Mouse (Mus musculus) right cerebral cortex, postnatal 10 days (tissue): ENCODE results near the gene Evx2.

Source experiments
- DNase-seq, 2 experiments: peaks; one replicate each; pipeline ENCODE4 v3.0.0; 2021; ENCODE audit warnings: low spot score in 2 of 2

Evx2 gene

GRCm38 (mm10) chr2:74667191-74667841 lies 8.0 kb upstream of the Evx2 start:
- no peak for DNase-seq

DNA sequence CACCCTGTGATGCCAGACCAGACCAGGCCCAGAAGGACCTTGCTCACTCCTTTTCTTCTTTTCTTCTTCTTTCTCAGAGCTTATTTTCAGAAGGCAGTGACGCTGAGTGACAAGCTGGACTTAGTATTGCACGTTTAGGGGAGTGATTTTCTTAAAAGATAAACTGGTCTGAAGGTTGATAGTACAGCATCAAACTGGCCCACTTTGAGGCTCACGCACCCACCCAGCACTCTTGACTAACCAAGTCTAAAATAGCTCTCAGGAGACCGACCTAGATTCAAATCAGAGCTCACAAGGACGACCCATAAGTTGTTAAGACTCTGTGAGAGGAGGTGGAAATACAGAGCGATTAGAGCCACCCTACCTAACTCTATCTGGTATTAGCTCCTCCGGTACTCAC lies 7.1 kb upstream of the Evx2 start:
- DNase-seq = no peak

DNA sequence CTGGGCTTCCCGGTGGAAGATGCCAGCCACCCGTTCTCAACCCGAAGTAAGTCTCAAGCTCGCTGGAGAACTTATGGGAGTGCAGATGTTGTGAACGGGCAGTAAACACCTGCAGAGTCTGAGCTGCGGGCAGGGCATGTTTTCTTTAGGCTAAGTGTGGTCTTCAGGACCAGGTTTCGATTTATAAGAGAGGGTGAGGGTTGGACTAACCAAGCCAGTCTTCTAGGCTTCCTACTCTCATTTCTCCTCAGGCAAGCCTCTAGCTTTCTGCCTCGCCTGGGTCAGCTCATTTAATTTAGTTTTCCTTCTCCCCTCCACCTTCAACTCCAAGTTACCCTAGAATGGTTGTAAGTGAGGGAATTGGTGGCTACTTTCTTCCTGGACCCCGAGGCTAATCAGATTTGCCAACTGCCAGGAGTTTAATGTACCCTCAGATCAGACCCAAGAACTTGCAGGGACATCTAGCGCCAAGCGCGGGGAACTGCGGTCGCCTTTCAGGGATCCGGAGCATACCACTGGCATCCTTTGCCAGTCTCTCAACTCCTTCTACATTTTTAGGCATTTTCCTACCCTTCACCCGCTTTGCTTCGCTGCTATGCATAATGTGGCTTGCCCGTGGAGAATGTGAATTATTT lies 4.1 kb upstream of the Evx2 start:
- peak; percentile 68 to 79 for DNase-seq

DNA sequence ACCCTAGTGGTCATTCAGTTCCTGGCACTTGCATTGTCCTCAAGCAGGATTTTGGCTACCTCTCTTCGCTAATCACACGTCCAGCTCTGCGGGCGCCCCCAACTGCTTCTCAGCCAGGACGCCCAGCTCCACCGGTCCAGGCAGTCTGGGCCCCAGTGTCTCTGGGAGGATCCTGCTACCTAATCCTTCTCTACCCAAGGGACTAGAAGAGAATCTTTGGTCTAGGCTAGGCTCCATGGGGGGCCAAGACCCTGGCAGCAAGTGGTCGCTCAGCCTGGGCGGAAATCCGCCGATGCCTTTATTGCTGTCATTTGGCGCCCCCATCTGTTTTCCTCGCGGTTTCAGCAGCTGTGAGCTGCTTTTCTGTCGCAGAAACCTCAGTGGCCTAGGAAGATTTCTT lies 2.3 kb upstream of the Evx2 start:
- DNase-seq = peak; percentile 65 to 75

- no peak for DNase-seq
Measured at GRCm38 (mm10) chr2:74660421-74661375, 1.3 kb upstream of the Evx2 start.

GRCm38 (mm10) chr2:74658667-74659371 lies 538 bp downstream of the Evx2 start:
- no peak for DNase-seq

- no peak for DNase-seq
Measured at GRCm38 (mm10) chr2:74658024-74658666, 1.2 kb downstream of the Evx2 start.

DNA sequence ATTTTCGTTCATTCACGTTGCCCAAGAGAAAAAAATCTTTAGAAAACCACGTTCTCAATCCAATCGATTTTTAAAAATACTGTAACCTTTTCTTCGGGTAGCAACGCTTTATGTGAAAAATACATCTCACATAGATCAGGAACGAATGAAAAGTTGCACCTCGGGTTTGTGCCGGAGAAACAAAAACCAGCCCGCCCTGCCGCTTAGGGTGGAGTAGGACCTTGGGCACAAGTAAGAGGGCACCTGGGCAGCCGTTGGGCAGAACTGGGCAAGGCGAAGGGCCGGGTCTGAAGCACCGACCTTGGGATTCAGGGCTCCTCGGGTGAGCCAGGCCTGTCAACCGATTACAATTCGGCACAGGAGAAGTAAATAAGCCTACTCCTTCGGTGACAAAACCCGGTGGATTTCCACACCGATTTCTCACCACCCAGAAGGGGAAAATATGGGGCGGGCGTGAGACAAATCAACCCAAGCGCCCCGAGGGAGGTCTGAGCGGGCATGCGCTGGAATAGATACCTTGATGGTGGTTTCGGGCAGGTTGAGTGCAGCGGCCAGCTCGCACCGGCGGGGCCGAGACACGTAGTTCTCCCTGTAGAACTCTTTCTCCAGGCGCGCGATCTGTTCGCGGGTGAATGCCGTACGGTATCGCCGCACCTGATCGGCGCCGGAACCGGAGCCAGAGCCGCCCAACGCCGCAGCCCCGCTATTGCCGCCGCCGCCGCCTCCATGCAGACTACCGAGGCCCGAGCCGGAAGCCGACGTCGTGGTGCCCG lies 1.9 kb downstream of the Evx2 start:
- no peak for DNase-seq

DNA sequence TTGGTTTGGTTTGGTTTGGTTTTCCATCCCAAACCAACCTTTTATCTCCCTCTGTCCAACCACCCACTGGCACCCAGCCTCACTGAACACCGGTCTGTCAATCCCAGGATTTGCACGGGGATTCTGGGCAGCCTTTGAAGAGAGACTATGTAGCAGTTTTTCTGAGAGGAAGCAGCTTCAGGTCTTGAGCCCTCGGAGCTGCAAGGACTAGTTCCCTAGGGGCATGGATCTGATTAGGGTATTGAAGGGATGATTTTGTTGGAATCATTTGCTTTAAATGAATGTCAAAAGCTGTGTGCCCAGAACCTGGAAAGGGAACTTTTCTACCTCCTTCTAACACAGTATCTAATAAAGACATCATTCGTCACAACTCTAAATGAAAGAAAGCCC lies 2.7 kb downstream of the Evx2 start:
- DNase-seq = no peak

DNA sequence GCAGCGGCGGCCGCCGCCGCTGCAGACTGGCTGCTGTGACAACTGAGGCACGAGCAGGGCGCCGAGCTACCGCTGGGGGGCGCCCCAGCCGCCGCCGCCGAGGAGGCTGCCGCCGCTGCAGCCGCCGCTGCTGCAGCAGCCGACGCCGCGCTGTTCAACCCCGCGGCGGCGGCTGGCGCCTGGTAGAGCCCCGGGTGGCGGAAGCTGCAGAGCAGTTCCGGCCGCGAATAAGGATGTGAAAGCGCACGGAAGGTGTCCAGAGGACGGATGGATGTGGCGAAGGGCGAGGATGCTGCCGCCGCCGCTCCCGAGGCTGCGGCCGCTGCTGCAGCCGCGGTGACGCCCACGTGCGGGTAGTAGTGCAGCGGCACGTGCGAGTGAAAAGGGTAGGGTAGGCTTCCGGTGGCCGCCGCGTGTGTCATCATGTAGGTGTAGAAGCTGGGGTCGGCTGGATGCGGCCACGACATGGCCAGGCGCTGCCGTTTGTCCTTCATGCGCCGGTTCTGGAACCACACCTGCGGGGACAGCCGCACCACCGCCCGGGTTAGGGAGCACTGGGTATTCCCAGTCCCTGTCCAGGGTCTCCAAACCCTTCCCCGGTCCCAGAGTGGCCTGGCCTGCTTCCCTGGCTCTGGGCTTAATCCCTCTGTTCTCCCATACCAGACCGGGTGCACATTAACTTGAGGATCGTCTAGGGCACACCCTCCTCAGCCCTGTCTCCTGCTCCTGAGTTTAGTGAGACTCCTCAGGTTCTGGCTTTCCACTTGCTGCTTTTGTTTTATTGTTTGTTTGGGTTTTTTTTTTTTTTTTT lies 3.3 kb downstream of the Evx2 start:
- no peak for DNase-seq

DNA sequence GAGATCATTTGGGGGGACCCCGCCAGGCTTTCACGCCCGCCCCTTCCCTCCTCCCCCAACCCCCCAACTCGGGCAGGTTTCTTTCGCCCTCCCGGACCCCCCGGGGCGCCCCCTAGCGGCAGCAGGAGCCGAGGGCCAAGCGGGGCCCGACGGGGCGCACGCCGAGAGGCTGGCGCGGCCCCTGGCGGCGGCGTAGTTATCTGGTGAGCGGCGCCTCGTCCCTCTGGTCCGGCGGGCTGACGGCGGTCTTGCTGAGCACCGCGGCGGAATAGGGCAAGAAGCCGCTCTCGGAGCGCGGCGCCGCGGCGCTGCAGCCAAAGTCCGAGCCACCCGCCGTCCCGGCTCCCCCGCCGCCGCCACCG lies 4.0 kb downstream of the Evx2 start:
- DNase-seq = no peak

GRCm38 (mm10) chr2:74654743-74655419 lies 4.5 kb downstream of the Evx2 start:
- DNase-seq = no peak

- DNase-seq = no peak
Measured at GRCm38 (mm10) chr2:74653781-74654535, 5.4 kb downstream of the Evx2 start.

GRCm38 (mm10) chr2:74652996-74653340 lies 6.4 kb downstream of the Evx2 start:
- no peak for DNase-seq

DNA sequence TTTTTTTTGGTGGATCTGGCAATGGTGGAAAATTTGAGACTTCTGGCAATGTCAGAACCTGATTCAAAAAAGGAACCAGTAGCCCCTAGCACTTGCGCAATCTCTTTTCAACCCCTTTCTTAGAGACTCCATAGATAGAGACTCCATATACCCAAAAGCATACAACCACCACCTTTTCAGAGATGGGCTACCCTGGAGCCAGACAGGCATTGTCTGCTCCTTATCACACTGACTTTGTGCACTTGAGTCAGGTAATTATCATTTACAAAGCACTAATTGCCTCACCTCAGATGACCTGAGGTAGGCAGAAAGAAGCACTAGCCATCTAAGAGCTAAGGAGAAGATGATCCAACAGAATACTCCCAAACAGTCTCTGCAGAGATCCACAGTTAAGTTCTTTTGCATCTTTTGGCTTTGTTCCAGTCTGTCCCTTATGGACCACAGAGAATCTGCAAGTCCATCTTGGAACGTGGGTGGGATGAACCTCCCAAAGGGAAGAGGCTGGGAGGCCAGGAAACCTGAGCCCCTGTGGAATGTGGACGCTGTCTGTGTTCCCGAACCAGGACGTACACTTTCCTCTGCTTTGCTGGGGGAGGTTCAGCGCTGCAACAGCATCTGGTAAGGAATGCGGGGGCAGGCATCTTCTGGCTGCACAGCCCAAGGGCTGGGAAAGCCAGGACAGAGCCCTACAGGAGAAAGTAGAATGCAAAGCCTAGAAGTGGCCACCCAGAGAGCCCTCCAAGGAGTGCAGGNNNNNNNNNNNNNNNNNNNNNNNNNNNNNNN lies 12.1 kb downstream of the Evx2 start:
- DNase-seq = no peak

DNA sequence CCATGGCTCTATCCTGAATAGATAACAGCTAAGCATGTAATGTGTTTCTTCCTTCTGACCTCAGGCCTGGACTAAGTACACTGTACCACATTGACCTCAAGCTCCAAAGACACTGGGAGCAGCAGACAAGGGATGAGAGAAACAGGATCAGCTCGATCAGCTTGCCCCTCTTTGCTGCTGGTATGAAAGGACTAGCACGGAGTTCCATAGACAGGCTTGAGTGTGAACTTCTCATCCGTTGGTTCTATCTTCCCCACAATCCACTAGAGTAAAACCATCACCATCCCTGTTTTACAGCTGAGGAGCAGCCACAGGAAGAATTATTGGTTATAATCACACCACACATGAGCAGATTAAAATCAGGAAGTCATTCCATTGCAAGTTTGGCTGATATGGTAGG lies 13.7 kb downstream of the Evx2 start:
- no peak for DNase-seq

GRCm38 (mm10) chr2:74642431-74642830 lies 16.9 kb downstream of the Evx2 start:
- DNase-seq = no peak

GRCm38 (mm10) chr2:74635412-74635811 lies 23.9 kb downstream of the Evx2 start:
- no peak for DNase-seq
